Mouse (Mus musculus): Measurements from ENCODE around the gene Hps5.
"Not testable (repeated sequence)": the region's sequence is repeated elsewhere in the genome, so short reads cannot be mapped to it uniquely, and the experiment has no call there.

Hps5 gene

DNA sequence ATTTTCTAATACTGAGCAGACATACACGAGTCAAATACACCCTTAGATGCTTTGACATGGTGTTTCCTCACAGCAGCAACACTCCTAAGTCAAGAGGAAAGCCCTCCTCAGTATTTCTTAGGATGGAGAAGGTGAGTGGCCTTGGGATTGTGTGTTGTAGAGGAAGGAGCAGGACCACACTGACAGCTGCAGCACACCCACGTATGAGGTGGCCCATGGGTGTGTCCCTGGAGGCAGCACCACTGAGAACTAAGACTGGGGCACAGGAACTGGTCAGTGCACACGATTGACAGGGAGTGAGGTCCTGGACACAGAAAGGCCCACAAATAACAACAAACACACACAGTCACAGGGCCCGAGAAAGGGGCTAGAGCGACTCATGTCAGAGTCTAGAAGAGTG lies 55.8 kb downstream of the Hps5 start:
- intact Hi-C loops (cut with DNase I) = not testable (repeated sequence)

DNA sequence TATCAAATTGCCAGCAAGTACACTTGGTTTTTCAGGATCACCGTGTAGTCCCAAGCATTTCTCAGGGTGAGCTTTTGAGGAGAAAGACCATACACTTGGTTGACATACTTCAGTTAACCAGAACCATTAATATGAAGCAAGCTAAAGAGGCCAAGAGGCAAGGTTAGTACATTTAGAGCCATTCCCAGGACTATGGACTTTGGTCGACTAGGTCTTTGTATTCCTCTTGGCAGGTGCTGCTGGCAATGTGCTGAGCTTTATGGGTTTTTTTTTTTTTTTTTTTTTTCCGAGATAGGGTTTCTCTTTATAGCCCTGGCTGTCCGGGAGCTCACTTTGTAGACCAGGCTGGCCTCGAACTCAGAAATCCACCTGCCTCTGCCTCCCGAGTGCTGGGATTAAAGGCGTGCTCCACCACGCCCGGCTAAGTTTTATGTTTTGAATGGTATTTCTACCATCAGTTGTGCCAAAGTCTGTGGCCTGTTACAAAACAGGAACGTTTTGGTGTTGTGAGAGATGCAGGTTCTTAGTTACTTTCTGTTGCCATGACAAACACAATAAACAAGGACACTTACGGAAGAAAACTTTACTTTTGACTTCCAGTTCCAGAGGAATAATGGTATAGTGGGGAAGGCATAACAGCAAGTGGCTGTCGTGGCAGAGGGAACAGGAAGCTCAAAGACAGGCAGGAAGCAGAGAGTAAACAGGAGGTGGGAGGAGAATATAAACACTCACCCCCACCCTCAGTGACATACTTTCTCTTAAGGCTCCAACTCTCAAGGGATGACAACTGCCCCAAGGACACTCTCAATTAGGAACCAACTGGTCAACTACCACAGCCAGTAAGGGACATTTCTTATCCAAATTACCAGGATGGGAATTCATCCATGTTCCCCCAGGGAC lies 57.1 kb downstream of the Hps5 start:
- intact Hi-C loops (cut with DNase I) = no loop called here

DNA sequence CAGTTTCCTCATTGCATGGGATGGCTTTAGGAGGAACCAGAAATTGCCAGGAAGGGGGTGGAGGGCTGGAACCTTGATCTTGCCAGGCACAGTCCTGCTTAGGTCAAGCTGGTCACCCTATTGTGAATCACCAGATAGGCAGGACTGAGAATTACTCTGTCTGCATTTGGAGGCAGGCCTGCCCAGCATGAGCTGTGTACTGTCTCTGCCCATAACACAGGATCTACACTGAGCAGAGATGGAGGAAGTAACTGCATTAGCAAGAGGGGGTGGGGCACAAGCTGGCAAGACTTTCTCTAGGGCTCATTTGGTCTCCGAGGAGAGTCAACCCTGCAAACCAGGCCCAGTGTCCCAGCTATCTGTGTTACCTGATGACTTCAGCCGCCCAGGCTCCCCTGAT lies 60.9 kb downstream of the Hps5 start:
- intact Hi-C loops (cut with DNase I) = no loop called here

DNA sequence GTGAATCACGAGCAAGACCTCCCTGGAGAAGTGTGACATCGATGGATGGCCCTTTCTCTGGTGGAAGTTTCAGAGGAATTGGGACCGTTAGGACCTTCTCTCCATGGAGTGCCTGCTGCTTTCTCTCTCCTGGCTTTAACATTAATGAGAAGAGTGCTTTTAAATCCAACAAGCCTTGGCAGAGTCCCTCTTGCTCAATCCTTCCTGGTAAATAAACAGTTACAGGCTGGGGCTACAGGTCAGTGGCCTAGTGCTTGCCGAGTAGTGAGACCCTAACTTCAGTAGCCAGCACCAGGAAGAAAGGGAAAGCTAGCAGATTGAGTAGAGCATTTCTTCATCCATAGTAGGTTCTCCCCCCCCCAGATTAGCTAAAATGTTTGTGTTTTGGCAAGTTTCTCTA lies 63.4 kb downstream of the Hps5 start, which contains the start of gene Saa4:
Gene Saa4 (minus strand): TSS at position 146 of the 400 bp plus-strand sequence.
- intact Hi-C loops (cut with DNase I) = no loop called here

DNA sequence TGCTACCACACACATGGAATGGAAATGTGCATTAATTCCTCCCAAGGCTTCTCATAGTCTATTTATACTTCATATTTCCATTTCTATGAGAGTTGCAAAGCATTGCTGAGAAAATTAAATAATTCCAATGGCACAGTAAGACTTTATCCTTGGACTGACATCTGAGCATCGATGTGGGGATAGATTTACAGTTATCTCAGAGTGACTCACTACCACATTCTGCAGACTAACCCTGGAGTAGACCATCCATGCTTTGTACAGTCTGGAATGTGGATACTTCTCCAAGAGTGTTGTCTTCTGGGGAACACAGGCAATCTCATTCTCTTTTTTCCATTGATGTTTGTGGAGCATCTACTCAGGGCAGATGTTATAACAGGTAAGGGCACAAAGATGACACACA lies 68.3 kb downstream of the Hps5 start:
- intact Hi-C loops (cut with DNase I) = no loop called here

DNA sequence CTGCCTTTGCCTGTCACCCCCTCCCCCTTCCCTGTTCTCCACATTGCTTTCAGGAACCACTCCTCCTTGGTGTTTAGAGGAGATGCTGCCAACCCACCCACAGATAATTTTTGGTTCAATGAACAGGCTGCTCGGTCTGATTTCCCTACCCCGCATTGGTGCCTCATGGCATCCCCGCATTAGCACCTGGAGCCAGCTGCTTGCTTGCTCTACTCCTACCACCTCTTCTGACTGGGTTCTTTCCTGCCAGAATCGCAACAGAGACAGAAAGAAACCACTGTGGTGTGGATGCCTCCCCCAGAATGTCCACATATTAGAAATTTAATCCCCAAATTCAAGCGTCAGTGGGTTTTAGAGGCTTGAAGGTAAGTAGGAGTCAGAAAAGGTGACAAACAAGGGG lies 71.5 kb downstream of the Hps5 start:
- intact Hi-C loops (cut with DNase I) = no loop called here

DNA sequence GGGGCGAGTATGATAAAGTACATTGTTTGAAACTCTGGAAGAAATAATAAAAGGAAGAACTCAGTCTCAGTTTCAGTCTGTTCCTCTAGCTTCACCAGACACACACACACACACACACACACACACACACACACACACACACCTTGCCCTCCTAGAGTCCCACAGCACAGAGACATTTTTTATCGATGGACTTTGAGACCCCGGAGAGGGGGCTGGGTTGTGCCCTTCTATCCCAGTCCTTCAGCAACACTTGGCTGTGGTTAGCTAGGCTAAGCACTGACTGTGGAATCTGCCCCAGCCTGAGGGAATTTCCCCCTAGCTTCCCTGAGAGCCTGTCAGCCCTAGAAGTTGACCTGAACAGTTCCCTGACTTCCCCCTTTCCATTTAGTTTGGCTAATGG lies 72.0 kb downstream of the Hps5 start:
- intact Hi-C loops (cut with DNase I) = no loop called here

DNA sequence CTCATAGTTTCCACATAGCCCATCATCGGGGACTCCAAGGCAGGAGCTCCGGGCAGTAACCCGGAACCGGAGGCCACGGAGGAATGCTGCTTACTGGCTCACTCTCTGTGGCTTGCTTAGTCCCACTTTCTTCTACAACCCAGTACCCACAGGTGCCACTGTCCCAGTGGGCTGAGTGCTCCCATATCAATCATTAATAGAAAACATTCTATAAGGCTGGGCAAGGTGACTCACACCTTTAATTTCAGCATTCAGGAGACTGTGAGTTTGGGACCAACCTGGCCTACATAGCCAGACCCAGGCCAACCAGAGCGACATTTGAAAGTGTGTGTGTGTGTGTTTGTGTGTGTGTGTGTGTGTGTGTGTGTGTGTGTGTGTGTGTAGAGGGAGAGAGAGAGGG lies 72.5 kb downstream of the Hps5 start:
- intact Hi-C loops (cut with DNase I) = no loop called here

DNA sequence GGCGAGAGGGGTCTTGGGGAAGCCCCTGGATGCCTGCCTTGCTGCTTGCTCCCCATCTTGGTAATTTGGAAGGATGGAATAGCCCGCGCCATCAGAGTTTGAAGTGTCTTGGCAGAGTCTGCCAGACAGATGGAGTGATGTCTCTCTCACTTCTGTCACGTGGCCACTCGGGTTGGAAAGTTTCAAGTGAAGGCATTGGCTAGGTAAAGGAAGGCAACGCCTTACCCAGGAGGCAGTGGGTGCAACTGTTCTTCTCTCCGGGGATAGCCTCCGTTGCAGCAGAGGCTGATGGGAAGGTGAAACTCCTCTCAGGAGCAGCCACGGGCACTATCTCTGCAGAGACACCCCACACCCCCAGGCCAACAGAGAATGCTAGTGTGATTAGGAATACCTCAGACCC lies 75.4 kb downstream of the Hps5 start:
- intact Hi-C loops (cut with DNase I) = no loop called here

DNA sequence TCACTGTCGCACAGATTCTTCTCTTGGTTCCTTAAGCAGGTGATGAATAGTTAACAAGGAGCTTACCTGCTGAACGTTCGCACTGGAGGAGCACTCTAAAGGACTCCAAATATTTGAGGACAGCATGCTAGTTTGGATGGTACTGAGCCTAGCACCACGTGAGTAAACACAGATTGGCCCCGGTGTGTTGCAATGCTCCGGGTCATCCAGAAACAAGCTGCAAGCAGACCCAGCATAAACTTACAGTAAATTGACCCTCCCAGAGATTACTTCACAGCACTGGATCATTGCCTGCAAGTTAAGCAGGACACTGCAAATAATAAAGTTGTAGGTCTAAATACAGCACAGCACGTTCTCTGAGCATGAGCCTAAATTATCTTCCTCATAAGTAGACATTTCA lies 76.3 kb downstream of the Hps5 start:
- intact Hi-C loops (cut with DNase I) = no loop called here

DNA sequence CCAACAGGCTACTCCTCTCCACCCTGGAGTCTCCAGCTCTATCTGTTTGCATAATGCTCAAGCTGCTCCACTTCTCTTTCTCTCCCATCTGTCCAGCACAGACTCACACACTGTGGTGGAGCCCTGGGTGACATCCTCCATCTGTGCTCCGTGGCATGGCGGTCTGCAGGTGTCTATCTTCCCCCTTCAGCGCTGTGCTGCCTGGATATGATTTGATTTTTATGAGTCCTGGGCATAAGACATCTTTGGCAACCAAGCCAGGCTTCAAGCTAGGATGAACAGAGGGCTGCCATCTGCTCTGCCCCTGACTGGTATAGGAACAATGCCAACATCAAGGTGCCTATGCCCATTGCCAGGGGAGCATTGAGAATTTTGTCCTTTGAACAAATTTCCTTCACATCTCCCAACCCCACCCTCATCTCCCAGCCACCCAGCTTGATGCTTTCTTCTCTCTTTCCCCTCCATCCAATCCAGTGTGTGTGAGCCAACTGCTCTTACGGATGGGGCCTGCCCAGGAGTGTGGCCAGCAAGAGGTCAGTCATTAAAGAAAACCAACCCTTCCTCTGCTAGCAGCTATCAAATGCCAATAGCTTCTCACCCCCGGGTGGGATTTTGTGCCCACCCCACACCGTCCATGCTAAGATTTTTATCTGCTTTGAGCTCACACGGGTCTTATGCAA lies 77.1 kb downstream of the Hps5 start:
- intact Hi-C loops (cut with DNase I) = no loop called here

DNA sequence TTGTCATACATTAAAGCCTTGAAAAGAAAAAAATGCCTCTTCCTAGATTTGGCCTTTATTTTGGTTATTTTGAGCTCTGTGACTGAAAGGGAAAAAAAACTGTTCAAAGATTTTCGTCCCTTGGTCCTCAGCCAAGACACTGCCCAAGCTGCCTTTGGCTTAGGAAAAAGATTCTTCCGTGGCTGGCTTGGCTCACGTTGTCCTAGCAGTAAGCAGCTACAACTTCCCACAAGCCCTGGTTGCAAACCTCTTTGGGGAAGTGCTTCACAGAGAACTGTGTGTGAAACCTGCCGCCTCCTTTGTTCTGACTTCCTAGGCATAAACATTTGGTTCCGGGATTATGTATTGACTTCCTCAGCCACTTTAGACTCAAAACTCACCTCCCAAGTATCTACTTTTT lies 79.0 kb downstream of the Hps5 start:
- intact Hi-C loops (cut with DNase I) = loop anchor here (1.0 kb wide), 1 partner anchor 53 kb away; no protein-coding TSS in a partner anchor

DNA sequence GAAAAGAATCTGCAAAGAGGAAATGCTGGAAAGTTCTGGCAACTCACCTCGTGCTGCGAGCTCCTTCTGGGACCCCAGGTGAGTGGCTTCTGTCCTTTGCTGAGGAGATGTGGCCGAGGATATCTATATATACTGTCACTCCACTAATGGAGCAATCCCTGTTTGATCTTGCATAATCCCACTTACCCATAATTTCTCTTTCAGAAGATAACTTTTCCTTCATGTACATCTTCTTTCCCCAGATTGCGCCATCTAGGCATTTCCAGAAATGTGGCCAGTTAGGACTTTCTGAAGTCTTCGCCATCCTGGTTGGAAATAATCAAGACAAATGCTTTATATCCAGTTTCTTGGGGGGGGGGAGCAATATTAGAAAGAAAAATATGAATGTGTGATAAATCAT lies 80.3 kb downstream of the Hps5 start, which contains the start of gene Saa3:
Gene Saa3 (minus strand): TSS at position 101 of the 400 bp plus-strand sequence.
- intact Hi-C loops (cut with DNase I) = no loop called here

DNA sequence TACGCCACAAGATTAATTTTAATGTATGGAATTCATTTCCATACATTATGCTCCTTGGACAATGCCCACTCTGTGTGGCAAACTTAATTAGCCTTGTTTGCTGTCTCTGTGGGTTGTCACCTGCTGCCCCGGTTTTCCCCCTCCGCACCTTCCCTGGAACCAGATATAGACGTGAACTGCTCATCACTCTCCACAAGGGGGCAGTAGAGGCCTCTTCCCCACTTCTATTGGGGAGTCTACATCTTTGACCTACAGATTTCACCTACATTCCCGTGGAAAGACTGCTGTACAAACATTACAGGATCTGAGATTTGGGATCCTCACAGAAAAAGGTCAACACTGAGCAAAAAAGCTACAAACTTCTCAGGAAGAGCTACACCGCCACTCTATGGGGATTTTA lies 81.3 kb downstream of the Hps5 start:
- intact Hi-C loops (cut with DNase I) = loop anchor here (5.0 kb wide), 1 partner anchor 133 kb away; no protein-coding TSS in a partner anchor

DNA sequence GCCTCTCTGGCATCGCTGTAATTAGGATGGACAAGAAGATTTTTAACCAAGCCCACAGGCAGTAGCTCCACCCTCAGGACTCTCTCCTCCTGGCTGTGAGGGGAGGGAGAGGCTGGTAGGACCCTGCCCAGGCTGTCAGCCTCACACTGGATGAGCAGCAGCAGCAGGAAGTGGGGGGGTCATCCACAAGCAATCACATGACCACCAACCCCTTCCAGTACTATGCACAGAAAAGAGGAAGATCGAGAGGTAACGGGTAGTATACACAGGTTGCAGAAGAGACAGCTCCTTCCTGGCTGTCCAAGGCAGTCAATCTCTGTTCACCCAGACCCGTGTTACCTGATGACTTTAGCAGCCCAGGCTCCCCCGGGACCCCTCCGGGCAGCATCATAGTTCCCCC lies 83.6 kb downstream of the Hps5 start:
- intact Hi-C loops (cut with DNase I) = loop anchor here (5.0 kb wide), 1 partner anchor 135 kb away; no protein-coding TSS in a partner anchor
